Mouse (Mus musculus): Measurements from ENCODE around the gene Tmem198. TPM values are rescaled to one million over a fixed set of nuclear protein-coding genes. Genes with fewer than 3 reads are reported as not detected.

Gene Tmem198
- polyA plus RNA-seq, 1 experiment from 2014 or later, result 45.0 TPM

GRCm38 (mm10) chr1:75510154-75510553 lies 30.8 kb downstream of the Tmem198 start:
- Histone ChIP-seq H3K27me3 (peaks cover 33% of the 10 kb centered on the region), H3K9me3 (no peaks in the 10 kb centered on the region), H3K4me3 (no peak overlapping the region), H3K4me2 (no peak overlapping the region), H3K9ac (no peak overlapping the region), H3K36me3 (no peaks in the 10 kb centered on the region), H3K27ac (no peak overlapping the region), H3K4me1 (replicated peaks) (peaks cover 23% of the 10 kb centered on the region)
- no peak for ATAC-seq (ENCODE audit: low FRiP score)
- 69% methylated on average over 5 of the region's 5 CpGs for WGBS

- ATAC-seq (ENCODE audit: low FRiP score), result no peak
- peaks cover 18% of the 10 kb centered on the region for H3K4me1 ChIP-seq (replicated peaks)
- no peaks in the 10 kb centered on the region for H3K36me3 ChIP-seq
- no peak overlapping the region for H3K27ac ChIP-seq
- WGBS, result 50% methylated on average over 4 of the region's 4 CpGs
- H3K9me3 ChIP-seq, result no peaks in the 10 kb centered on the region
- no peak overlapping the region for H3K4me3 ChIP-seq
- peaks cover 33% of the 10 kb centered on the region for H3K27me3 ChIP-seq
- H3K4me2 ChIP-seq, result no peak overlapping the region
- no peak overlapping the region for H3K9ac ChIP-seq
These were observed 32.3 kb downstream of the Tmem198 start for GRCm38 (mm10) chr1:75511437-75512210.

GRCm38 (mm10) chr1:75512550-75512949 lies 33.2 kb downstream of the Tmem198 start:
- Histone ChIP-seq H3K4me1 (replicated peaks) (peaks cover 9% of the 10 kb centered on the region), H3K27me3 (peaks cover 25% of the 10 kb centered on the region), H3K36me3 (no peaks in the 10 kb centered on the region), H3K27ac (no peak overlapping the region), H3K4me2 (no peak overlapping the region), H3K9ac (no peak overlapping the region), H3K9me3 (no peaks in the 10 kb centered on the region), H3K4me3 (no peak overlapping the region)
- WGBS, result 89% methylated on average over 3 of the region's 3 CpGs
- no peak for ATAC-seq (ENCODE audit: low FRiP score)

- Histone ChIP-seq H3K4me2 (no peak overlapping the region), H3K27ac (no peak overlapping the region), H3K36me3 (no peaks in the 10 kb centered on the region), H3K27me3 (no peaks in the 10 kb centered on the region; the same call in 1 of the 2 replicates), H3K9me3 (no peaks in the 10 kb centered on the region), H3K4me1 (replicated peaks) (peaks cover 3% of the 10 kb centered on the region; the same call in 1 of the 2 replicates), H3K4me3 (no peak overlapping the region), H3K9ac (no peak overlapping the region)
- WGBS, result 83% methylated on average over 15 of the region's 15 CpGs
- no peak for ATAC-seq (ENCODE audit: low FRiP score)
These were observed 37.5 kb downstream of the Tmem198 start for GRCm38 (mm10) chr1:75516703-75517380.

GRCm38 (mm10) chr1:75517984-75518383 lies 38.7 kb downstream of the Tmem198 start:
- 65% methylated on average over 3 of the region's 4 CpGs for WGBS
- ATAC-seq (ENCODE audit: low FRiP score), result no peak

GRCm38 (mm10) chr1:75518427-75518826 lies 39.1 kb downstream of the Tmem198 start:
- Histone ChIP-seq H3K36me3 (no peaks in the 10 kb centered on the region), H3K9me3 (no peaks in the 10 kb centered on the region), H3K27ac (no peak overlapping the region), H3K4me3 (no peak overlapping the region), H3K4me1 (replicated peaks) (peaks cover 11% of the 10 kb centered on the region), H3K4me2 (no peak overlapping the region), H3K9ac (no peak overlapping the region), H3K27me3 (no peaks in the 10 kb centered on the region; the same call in 1 of the 2 replicates)
- 96% methylated on average over 4 of the region's 4 CpGs for WGBS
- no peak for ATAC-seq (ENCODE audit: low FRiP score)

More at GRCm38 (mm10) chr1:75517984-75518383, 38.7 kb downstream of the Tmem198 start:
- no peaks in the 10 kb centered on the region; the same call in 1 of the 2 replicates for H3K27me3 ChIP-seq
- no peak overlapping the region for H3K4me3 ChIP-seq
- H3K27ac ChIP-seq, result no peak overlapping the region
- H3K9me3 ChIP-seq, result no peaks in the 10 kb centered on the region
- H3K4me2 ChIP-seq, result no peak overlapping the region
- peaks cover 11% of the 10 kb centered on the region for H3K4me1 ChIP-seq (replicated peaks)
- no peak overlapping the region for H3K9ac ChIP-seq
- no peaks in the 10 kb centered on the region for H3K36me3 ChIP-seq

- H3K4me3 ChIP-seq, result no peak overlapping the region
- ATAC-seq (ENCODE audit: low FRiP score), result no peak
- WGBS, result 82% methylated on average over 5 of the region's 5 CpGs
- H3K4me2 ChIP-seq, result no peak overlapping the region
- no peaks in the 10 kb centered on the region; the same call in 1 of the 2 replicates for H3K27me3 ChIP-seq
- H3K27ac ChIP-seq, result 0 out of 2 replicates have a peak overlapping the region, but pooled peaks have one; percentile 32
- H3K9ac ChIP-seq, result no peak overlapping the region
- H3K4me1 ChIP-seq (replicated peaks), result peaks cover 11% of the 10 kb centered on the region
- no peaks in the 10 kb centered on the region for H3K9me3 ChIP-seq
- H3K36me3 ChIP-seq, result no peaks in the 10 kb centered on the region
These were observed 40.2 kb downstream of the Tmem198 start for GRCm38 (mm10) chr1:75519576-75519975.

- H3K27ac ChIP-seq, result peak within 1 kb of the TSS; percentile 89
- no peaks in the 10 kb centered on the region for H3K27me3 ChIP-seq
- H3K4me3 ChIP-seq, result peak within 1 kb of the TSS; percentile 60
- peaks cover 14% of the 10 kb centered on the region for H3K36me3 ChIP-seq
- peak within 1 kb of the TSS; percentile 65 for H3K9ac ChIP-seq
- WGBS, result under 1% methylated on average over 46 of the region's 46 CpGs
- H3K9me3 ChIP-seq, result no peaks in the 10 kb centered on the region
- peak; percentile 97 for ATAC-seq (ENCODE audit: low FRiP score)
- peaks cover 11% of the 10 kb centered on the region for H3K4me1 ChIP-seq (replicated peaks)
- peak within 1 kb of the TSS; percentile 56 for H3K4me2 ChIP-seq
These were observed 42.1 kb downstream of the Tmem198 start, which contains the start of gene Stk11ip for GRCm38 (mm10) chr1:75521321-75522031. TSS of gene Stk11ip (plus strand) at chr1:75521529.

- Histone ChIP-seq H3K9ac (no peak overlapping the region), H3K36me3 (peaks cover 46% of the 10 kb centered on the region), H3K9me3 (no peaks in the 10 kb centered on the region), H3K4me2 (no peak overlapping the region), H3K27me3 (no peaks in the 10 kb centered on the region), H3K27ac (no peak overlapping the region), H3K4me3 (no peak overlapping the region), H3K4me1 (replicated peaks) (peaks cover 11% of the 10 kb centered on the region)
- no peak for ATAC-seq (ENCODE audit: low FRiP score)
- WGBS, result 96% methylated on average over 7 of the region's 7 CpGs
These were observed 45.3 kb downstream of the Tmem198 start for GRCm38 (mm10) chr1:75524679-75525078.

- no peak for ATAC-seq (ENCODE audit: low FRiP score)
These were observed 51.2 kb downstream of the Tmem198 start for GRCm38 (mm10) chr1:75530546-75530945.

GRCm38 (mm10) chr1:75532280-75533172 lies 53.2 kb downstream of the Tmem198 start:
- peaks cover 90% of the 10 kb centered on the region for H3K36me3 ChIP-seq
- H3K4me2 ChIP-seq, result no peak overlapping the region
- H3K27me3 ChIP-seq, result no peaks in the 10 kb centered on the region
- no peak overlapping the region for H3K27ac ChIP-seq
- H3K9me3 ChIP-seq, result no peaks in the 10 kb centered on the region
- H3K9ac ChIP-seq, result no peak overlapping the region
- WGBS, result 93% methylated on average over 19 of the region's 19 CpGs
- no peak for ATAC-seq (ENCODE audit: low FRiP score)
- H3K4me3 ChIP-seq, result no peak overlapping the region
- H3K4me1 ChIP-seq (replicated peaks), result no peaks in the 10 kb centered on the region

More at GRCm38 (mm10) chr1:75530546-75530945, 51.2 kb downstream of the Tmem198 start:
- H3K27me3 ChIP-seq, result no peaks in the 10 kb centered on the region
- H3K9me3 ChIP-seq, result no peaks in the 10 kb centered on the region
- 88% methylated on average over 4 of the region's 4 CpGs for WGBS
- H3K4me3 ChIP-seq, result no peak overlapping the region
- no peak overlapping the region for H3K27ac ChIP-seq
- no peak overlapping the region for H3K9ac ChIP-seq
- H3K36me3 ChIP-seq, result peaks cover 90% of the 10 kb centered on the region
- no peaks in the 10 kb centered on the region for H3K4me1 ChIP-seq (replicated peaks)
- no peak overlapping the region for H3K4me2 ChIP-seq

Measured in hindbrain, embryonic 13.5 days (tissue).